Mouse (Mus musculus) kidney, postnatal 4 days (tissue): ENCODE data around the gene Rptor.
A peak's percentile ranks its signal among the peaks of the same experiment; 100 is the strongest.

Experiments
- DNase-seq, 2 experiments: peaks; one replicate each; pipeline ENCODE4 v3.0.0; 2021; ENCODE audit warnings: mixed read lengths in 2 of 2

Rptor gene

GRCm38 (mm10) chr11:119940142-119940541 is 337.4 kb downstream of the Rptor start:
- DNase-seq: peak in 1 of 2 experiments; percentile 36

GRCm38 (mm10) chr11:119941794-119942193 is 339.1 kb downstream of the Rptor start:
- DNase-seq: peak in 1 of 2 experiments; percentile 52

GRCm38 (mm10) chr11:119942201-119942726 is 339.6 kb downstream of the Rptor start:
- no peak for DNase-seq

- DNase-seq: peak; percentile 99 to 100
Observed at GRCm38 (mm10) chr11:119942727-119943427, 340.2 kb downstream of the Rptor start, which contains the start of gene Baiap2. Gene Baiap2 (plus strand): TSS chr11:119942763.

- DNase-seq: peak; percentile 29 to 72
Observed at GRCm38 (mm10) chr11:119943428-119943988, 340.8 kb downstream of the Rptor start.

GRCm38 (mm10) chr11:119945343-119945742 is 342.6 kb downstream of the Rptor start:
- DNase-seq: peak in 1 of 2 experiments; percentile 40

- DNase-seq: no peak
Observed at GRCm38 (mm10) chr11:119947426-119947825, 344.7 kb downstream of the Rptor start.

- DNase-seq: no peak
Observed at GRCm38 (mm10) chr11:119947897-119948296, 345.2 kb downstream of the Rptor start.

GRCm38 (mm10) chr11:119948305-119948704 is 345.6 kb downstream of the Rptor start:
- no peak for DNase-seq

GRCm38 (mm10) chr11:119948803-119949202 is 346.1 kb downstream of the Rptor start:
- DNase-seq: no peak
